Mouse (Mus musculus): ENCODE data around the gene Elavl4.

The Elavl4 gene

DNA sequence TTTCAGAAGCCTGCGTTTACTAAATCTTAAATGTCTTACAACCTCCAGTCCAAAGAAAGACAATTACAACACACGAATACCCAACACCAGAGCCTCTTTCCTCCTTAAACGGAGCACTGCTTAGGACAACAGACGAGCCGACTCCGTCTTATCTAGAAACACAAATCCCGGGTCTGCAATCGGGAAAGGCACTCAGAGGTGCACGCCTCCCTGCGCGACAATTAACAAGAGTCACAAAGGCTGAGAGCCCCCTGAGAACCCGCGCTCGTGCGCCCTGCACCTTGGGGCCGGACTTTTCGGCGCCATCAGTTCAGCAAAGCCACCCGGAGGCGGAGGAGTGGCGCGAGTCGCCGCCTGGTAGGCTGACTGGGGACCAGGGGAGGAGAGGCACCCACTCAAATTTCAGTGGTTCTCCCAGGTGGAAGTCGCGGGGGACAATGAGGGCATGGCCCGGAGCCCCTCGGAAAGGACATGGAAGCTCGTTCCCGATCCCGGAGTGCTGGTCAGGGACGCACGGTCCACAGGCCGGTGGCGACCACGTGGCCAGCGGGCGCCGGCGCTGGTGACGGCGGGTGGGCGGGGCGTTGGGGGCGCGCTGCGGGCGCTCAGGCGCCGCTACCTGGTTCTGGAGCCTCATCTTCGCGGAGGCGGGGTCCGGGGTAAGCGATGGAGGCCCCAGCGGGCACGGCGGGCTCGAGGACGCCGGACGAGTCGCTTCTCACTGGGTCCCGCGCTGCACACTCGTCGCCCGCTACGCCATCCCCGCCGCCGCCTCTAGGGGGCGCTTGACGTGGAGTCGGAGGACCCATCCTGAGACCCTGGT, at the start of gene Elavl4:
Gene Elavl4, minus strand, starts transcription at position 732 of the 823 bp plus-strand sequence.
- DNase-seq, result peak; percentile 92

DNA sequence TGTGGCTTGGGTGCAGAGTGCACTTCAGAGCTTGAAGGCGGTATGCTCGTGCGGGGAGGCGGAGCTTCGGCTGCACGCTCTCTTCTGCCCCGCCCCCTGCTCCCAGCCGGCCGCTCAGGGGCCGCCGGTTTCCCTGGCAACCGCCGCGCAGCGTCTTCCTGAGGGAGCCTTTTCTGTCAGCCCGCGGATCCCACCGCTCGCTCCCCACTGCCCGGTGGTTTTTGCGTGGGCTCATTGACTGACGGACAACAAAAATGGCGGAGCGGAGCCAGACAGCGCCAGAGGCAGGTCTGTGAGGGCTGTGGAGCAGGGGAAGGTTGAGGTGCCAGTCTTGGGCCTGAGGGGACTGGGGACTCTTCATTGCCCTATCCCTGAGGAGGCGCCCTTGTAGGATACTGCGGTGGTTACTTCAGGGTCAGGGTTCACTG, 45.9 kb upstream of the Elavl4 start, which contains the start of gene Agbl4:
Gene Agbl4, plus strand, starts transcription at position 44 of the 428 bp plus-strand sequence.
- peak; percentile 91 for DNase-seq

DNA sequence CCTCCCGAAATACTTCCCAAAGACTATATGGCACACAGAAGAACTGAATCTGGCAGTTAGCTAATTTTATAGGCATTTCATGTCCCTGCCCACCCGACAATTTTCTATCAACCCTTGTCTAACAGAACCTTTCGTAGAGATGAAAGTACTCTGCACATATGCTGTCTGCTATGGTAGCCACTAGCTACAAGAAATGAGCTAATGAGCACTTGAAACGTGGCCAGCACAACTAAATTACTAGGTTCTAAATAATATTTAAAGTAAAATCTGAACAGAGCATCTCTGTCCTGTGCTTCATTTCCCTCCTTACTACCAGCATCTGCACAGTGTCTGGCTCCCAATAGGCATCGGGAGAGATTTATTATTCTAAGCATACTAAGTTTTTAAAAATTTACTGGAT, 44.5 kb upstream of the Elavl4 start:
- DNase-seq, result no peak

DNA sequence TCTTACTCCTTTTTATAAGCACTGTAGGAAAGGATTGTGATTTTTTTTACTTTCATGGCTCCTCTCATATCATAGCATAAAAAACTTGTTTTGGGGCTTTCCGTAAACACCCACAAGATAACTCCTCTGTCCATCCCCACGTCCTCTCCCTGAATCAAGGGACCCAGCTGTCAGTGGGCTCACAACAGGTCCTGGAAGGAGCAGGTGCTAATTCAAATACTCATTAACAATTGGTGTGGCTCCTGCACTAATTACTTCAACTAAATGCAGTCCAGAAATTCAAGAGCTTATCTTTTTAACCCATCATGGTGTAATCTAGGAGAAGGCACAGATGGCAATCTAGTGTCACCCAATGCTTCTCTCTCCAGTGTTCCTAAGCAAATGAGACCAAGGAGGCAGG, 8.9 kb upstream of the Elavl4 start:
- DNase-seq, result no peak

DNA sequence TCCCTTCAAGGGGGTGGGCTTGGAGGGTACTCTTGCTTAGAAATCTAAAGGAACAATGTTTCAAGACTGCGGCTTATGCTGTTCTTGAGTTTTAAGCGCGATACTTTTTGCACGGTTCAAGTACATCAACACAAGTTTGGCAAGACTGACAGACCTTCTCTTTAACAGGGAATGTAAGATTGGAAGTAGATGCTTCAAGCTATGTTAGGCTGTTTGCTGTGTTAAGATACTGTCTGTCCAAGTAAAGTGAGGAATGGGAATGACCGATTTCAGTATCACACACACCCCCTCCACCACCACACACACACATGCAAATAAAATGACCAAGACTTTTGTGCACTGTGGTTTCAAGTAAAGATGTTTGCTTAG, 276 bp upstream of the Elavl4 start:
- no peak for DNase-seq

DNA sequence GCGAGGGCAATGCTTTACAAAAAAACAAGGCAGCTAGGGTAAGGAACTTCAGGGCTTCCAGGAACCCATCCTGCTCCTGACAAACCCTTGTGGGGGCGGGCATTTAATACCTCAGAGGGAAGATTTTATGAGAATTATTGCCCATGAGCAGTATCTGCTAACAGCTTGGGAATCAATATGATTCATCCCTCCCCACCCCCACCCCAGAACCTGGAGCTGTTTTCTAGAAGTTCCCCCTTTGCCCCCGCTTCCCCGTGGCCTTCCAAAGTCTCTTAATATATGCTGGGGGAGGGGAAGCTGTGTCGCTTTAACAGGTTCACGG, 892 bp downstream of the Elavl4 start:
- peak; percentile 63 for DNase-seq

DNA sequence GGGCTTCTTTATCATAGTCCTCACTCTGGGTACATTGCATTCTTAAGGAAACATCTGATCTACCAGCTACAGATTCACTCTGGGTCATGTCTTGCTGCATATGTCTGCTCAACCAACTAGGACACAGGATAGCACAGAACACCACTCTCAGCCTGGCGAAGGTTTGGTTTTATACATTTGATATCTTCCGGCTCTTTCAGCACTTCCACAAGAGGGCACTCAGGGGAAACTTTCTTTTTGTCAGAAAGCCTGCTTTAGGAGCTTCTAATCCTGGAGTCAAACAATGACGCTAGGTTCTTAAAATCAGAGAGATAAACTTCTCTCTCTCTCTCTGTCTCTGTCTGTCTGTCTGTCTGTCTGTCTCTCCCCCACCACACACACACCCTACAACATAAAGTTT, 27.8 kb downstream of the Elavl4 start:
- peak; percentile 10 for DNase-seq

DNA sequence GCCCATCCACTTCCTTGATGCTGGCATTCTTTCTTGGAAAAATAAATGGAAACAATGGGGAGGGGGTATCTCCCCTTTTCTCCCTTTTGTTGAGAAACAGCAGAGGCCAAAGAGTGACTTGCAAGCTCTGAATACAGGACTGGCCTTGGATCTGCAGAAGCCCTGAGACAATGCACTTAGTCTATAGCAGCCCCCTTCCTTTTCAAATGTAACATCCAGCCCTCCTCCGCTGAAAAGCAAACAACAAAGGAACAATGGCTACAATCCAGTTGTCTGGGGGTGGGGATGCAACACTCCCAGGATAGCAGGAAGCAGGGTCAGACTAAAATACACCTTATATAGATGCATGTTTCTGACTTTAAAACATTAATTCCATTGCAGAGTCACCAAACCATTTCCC, 39.6 kb downstream of the Elavl4 start:
- DNase-seq, result peak; percentile 20

DNA sequence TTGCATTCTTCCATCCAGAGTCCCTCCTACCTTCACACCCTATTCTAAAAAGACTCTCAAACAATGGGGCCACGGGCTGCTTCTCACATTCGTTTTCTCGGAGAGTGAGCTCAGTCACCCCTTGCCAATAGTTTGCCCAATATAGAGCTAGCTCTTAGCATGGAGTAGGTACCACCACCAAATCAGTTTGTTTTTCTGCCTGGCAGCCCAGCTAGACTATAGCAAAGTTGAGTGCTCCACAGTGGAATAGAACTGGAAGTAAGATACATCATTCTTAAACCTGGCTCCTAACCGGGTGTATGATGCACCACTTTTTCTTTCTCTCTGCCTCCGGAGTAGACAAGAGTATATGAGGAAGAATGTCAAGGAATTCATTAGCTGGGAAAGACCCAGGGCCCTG, 44.7 kb downstream of the Elavl4 start:
- DNase-seq, result no peak

DNA sequence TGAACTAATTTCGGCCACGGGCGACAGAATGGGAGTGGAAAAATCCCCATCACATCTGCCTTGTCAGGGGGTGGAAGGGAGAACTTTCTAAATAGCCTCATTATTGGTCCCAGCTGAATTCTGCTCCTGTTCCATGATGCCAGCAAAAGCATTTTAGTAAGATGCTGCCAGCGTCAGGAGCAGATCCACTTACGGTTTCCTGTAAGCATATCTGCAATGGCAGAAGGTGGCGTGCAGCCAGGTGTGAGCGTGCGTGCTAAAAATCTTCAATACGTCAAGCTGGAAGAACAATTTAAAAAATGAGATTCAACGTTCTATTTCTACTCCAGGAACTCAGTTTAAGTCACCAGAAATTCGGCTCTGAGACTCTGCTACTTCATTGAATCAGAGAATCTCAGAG, 45.1 kb downstream of the Elavl4 start:
- DNase-seq, result no peak

DNA sequence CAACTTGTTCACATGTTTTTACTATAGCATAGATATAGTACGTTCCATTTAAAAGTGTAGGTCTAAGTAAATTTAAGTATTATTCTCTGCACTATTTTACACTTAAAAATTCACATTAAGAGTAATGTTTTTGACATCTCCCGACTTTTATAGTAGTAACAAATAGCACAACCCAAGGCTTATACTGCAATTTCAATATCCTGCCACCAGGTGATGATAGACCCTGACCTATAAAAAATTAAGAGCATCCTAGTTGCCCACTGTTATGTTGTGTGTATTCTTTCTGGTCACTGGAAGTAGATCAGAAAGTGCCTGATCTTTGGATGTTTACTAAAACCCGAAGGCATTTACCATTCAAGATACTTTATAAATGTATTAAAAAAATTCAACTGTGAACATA, 55.9 kb downstream of the Elavl4 start:
- DNase-seq, result no peak

DNA sequence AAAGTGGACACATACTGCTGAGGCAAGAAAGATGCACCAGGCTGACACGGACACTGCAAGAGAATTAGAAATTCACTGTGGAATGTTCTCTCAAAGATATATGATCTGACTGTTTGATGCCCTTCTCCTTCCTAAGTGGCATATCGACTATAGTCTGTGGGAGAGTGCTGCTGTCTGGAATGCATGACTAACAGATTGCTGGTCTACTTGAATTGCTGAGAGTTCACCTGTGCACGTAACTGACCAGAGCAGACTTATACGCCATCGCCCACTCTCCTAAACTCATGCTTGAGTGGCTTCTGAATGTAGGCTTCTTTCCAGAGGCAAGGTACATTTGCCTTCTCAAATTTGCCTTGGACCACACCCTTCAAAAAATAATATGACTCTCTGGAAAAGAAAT, 58.5 kb downstream of the Elavl4 start:
- no peak for DNase-seq

DNA sequence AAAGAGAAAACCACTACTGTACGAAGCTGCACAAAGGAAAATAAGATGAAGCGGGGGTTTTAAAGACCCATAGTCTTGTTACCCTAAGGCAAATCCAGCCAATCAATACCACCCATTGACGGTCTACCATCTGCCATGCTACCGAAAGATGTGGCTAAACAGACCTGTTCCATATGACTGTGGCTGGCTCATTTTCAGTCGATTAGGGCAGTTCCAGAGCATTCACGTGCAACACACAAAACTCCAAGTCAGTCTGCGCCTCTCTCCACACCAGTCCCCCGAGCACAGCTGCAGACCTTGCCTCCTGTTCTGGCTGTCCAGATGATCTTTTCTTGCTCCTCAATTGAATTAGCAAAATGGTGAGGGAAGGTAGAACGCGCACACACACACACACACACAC, 59.2 kb downstream of the Elavl4 start:
- DNase-seq, result peak; percentile 39

DNA sequence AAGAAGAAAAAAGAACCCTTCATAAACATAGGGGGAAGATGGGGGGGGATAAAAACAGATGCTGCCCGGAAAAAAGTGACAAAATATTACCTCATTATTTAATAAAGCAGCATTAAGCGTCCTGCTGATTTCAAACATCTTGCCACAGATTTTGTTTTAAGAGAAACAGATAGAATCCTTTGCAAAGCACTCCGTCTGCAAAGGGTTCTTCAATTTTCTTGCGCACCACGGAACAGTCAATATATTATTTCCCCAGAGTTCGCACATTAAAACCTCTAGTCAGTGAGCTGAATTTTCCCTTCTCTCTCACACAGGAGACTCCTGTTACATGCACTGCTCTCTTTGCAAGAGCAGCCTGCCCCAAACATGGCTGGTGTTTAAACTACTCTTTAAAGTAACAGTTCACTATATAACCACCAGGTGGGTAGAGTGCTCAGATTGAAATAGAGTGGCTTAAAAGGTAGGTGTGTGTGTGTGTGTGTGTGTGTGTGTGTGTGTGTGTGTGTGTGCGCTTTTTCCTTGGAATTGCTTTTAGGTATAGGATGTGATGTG, 61.1 kb downstream of the Elavl4 start:
- DNase-seq, result peak; percentile 60

DNA sequence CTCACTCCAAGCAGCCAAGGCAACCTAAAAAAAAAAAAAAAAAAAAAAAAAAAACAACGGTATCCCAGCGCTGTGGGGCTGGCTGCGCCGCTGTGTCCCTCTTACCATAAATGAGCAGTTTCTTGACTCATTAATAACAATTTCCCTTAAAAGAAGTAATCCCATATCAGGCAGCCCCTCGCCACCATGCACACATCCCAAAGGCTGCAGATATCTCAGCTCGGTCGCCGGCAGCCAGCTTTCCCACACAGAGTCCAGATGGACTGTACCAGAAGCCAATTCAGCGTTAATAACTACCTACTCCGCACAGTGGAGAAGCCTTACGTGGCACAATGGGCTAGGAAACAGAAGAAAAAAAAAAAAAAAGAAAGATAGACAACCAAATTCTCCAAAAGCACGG, 61.7 kb downstream of the Elavl4 start:
- peak; percentile 34 for DNase-seq

DNA sequence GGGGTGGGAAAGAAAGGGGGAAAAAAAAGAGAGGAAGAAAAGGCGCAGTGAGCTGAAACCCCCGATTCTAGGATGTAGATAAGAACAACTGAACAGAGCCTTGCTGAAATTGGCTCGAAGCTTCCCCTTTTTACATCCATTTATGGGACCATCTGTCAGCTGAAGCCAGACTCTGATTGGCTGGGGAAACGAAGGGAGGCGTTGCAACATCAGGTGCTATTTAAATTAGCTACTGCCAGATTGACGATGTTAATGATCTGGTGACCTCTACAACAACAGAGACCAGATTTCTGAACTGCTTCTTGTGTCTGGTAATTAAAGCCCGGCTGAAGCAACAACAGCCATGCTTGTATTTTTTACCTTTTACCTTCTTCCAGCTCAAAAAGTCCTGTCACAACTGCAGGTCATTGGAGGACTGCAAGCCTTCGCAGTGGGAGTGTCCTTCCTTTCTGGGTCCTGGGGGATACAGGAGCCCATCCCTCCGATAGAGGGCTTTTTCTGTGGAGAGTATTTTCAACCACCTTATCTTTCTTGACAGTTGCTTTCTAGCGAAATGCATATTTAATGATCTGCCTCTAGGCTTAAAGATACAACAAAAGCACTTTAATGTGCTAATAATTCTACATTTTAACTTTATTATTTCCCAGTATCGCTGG, 64.2 kb downstream of the Elavl4 start:
- DNase-seq, result peak; percentile 71

DNA sequence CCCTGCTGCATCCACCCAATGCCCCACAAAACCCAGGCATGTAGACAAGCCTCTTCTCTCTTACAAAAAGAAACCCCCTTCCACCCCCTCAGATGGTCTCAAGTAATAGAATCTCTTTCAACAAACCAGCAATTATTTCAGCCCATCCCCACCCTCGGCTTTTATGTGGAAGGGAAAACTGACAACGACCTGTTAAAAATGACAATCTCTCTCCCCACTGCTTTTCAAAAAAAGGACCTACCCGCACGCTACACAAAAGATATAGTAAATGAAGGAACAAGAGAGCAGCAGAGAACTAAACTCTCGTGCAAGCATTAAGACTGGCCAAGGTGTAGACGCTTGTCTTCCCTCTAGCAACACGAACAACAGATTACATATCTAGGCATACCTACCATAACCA, 64.9 kb downstream of the Elavl4 start:
- no peak for DNase-seq

DNA sequence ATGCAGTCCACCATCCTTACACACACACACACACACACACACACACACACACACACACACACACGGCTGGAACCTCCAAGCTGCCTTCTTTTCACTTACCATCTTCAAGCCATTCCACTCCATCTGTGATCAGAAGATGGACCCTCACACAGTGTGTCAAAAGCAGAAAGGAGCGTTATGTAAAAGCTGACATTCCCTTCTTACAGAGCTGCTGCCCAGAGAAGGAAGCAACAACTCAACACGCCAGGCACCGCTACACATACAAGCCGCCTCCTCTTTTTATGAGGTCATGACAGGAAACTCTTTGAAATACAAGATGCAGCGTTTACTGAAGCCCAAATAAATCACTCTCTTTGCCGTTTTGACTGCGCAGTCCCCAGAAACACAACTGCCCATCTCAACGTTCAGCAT, 65.3 kb downstream of the Elavl4 start:
- peak; percentile 60 for DNase-seq

DNA sequence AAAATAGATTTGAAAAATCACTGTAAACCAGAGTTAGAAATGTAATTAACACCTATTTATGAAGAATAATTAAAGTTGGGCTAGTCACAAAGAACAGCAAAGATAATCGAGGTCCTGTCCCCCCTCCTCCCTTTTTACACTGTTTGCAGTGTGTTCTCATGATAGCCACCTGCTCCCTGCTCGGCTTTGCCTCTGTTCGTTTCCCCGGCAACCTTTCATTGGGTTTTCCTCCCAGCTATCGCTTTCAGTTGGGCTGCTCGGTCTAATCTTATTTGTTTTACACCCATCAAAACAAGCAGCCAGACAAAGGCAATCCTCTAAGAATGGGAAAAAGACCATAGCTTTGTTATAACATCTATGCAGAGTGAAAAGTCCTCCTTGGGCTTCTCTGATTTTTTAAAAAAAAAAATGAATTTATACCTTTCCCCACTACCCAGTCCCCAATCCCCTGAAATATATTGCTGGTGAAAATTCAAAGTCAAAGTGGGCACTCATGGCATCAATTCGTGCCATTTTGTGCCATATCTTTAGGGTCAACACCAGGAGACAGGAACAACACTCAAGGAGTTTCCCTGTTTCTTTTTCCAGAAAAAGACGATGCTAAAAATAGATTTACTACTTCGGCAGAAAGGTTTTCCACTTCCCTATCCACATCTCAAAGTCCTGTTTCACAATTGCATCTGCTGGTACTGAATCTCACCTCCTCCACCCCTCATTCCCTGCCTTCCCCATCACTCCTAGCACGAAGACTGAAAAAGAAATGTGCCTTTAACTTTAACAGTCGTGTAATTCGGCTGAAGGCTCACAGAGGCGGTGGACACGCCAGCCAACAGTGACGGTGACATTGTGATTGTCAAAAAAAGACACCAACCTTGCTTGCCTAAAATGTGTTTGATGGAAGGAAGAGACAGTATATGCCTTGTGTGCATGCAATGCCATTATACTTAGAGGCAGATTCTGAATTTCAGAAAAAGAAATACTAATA, 66.1 kb downstream of the Elavl4 start:
- peak; percentile 85 for DNase-seq

DNA sequence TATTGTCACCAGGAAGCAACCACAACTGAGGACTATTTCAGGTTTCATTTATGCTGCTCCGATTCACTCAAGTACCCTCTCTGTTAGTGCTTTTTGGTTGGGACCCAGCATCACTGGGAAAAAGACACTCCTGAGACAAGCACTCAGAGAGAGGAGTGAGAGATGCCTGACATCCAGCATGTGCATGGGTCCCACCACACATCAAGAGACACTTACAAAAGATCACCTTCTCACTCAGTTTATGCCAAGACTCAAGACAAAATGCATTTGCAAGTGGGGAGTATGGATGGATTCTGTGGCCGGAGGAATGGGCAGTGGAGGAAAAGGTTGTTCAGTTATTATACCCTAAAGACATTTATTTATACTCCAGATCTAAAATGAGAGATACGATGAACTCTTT, 67.3 kb downstream of the Elavl4 start:
- DNase-seq, result no peak

DNA sequence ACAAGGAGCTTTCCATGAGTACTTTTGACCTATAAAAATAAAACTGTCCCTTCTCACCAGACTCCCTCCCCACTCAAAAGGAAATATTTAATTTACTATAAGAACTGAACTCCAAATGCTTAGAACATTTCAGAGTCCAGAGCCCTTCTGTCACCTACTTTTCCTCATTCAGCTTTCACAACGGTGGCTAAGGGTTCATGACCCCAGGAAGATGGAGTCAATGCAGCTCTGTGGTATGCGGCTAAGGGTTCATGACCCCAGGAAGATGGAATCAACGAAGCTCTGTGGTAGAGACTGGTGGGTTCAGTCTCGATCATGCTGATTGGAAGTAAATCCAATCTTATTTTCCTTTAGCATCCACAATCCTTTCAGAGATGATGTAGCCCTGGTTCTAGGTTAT, 81.7 kb downstream of the Elavl4 start:
- no peak for DNase-seq

DNA sequence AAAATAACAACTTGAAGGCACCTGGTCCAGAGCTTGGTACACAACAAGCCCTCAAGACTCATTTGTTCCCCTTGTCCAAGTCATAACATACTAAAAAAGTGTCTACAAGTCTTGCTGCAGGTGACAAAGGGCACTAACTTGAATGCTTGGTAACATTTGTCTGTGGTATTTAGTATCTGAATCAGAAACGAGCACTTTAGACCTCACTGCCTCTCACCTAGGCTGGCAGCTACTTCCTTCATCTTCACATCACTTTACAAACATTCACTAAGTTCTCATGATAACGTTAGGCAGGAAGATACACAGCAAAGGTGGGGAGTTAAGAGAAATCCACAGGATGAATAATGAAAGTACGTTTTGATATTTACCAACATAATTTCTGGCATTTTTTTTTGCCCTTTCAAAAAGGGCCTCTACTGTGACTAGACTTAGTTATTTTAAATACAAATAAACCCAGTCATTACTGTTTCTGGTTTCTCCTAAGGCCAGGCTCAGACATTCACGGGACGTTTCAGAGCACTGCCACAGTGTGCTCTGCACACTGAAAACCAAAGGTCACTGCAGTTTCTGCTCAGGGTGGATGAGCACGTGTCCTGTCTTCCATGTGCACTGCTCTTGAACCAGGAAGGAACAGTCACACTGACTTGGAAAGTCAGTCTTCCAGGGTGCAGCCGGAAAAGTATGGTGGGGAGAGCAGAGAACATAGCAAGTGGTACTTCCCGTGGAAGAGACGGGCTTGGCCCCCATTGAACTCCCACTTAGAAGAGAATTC, 84.7 kb downstream of the Elavl4 start:
- no peak for DNase-seq
